Comparison of ENCODE assay signal across 9 mouse cellular contexts in the genomic region with DNA sequence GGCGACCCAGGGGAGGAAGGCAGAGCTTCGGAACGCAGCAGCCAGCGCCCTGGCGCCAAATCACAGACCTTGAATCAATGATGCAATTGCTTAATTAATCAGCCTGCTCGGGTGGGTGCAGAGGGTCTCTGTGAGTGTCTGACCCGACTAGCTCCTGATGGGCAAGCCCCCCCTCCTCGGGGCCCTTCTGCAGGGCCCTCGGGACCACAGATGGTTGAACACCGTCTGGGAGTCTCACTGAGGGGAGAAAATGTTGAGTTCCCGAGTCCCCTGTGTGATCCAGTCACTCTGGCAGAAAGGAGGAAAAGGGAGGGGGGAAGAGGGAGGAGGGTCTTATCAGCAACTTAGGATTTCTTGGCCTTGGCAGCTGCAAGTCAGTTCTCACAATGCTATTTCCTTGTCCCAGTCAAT.
A peak's percentile ranks its signal among the peaks of the same experiment; 100 is the strongest.
DNase-seq lines count a peak whose midpoint lies in the region; ATAC-seq lines count a peak whose summit lies in the region.
"Had no signal": no experiment of that assay in that cellular context is flagged by ENCODE, and none has a peak within 500 bp of the region (broad histone marks: within the 10 kb centered on the region; RNA-seq: fewer than 3 reads in every experiment).

No protein-coding gene starts in this region.

- peaks cover 74% of the 10 kb centered on the region for H3K4me1 ChIP-seq in kidney, embryonic 16.5 days (ENCODE audit: insufficient read depth, low read length)
- H3K4me1 ChIP-seq in heart, embryonic 10.5 days = peaks cover 77% of the 10 kb centered on the region

- peak overlapping the region; percentile 9; the same call in 1 of the 2 replicates for H3K4me3 ChIP-seq in kidney, embryonic 16.5 days (ENCODE audit: low read length)
- H3K4me3 ChIP-seq in heart, embryonic 10.5 days = peak overlapping the region; percentile 27; the same call in 1 of the 2 replicates
- H3K4me3 ChIP-seq: liver, embryonic 13.5 days had no signal

- no peaks in the 10 kb centered on the region for H3K9me3 ChIP-seq in kidney, embryonic 16.5 days (ENCODE audit: low read length)
- H3K9me3 ChIP-seq in heart, embryonic 10.5 days = no peaks in the 10 kb centered on the region
- H3K9me3 ChIP-seq: liver, embryonic 13.5 days had no signal

- H3K4me2 ChIP-seq in kidney, embryonic 16.5 days (replicated peaks; ENCODE audit: low read depth, low read length) = peak overlapping the region; percentile 32
- H3K4me2 ChIP-seq: liver, embryonic 13.5 days had no signal

- DNase-seq in kidney, postnatal 36 days = no peak
- no peak for DNase-seq in heart, embryonic 10.5 days (ENCODE audit: low spot score)
- peak; percentile 50 for DNase-seq in kidney, postnatal 14 days
- peak; percentile 64 for DNase-seq in retina, embryonic 14.5 days (ENCODE audit: low spot score)
- DNase-seq in left cerebral cortex, adult 11 months (ENCODE audit: low spot score) = no peak
- no peak for DNase-seq in frontal cortex, postnatal 25 days (ENCODE audit: low spot score in 2 of 2)
- DNase-seq in thymus, adult 18-20 months = no peak
- DNase-seq: liver, embryonic 13.5 days had no signal

- no peaks in the 10 kb centered on the region for H3K36me3 ChIP-seq in kidney, embryonic 16.5 days (ENCODE audit: insufficient read depth, low read length)
- H3K36me3 ChIP-seq in heart, embryonic 10.5 days = no peaks in the 10 kb centered on the region
- H3K36me3 ChIP-seq: liver, embryonic 13.5 days had no signal

- peak overlapping the region; percentile 63 for H3K27ac ChIP-seq in kidney, embryonic 16.5 days (ENCODE audit: low read length)
- peak overlapping the region; percentile 80 for H3K27ac ChIP-seq in heart, embryonic 10.5 days
- H3K27ac ChIP-seq: liver, embryonic 13.5 days had no signal

- no peaks in the 10 kb centered on the region for H3K27me3 ChIP-seq in kidney, embryonic 16.5 days (ENCODE audit: insufficient read depth, low read length)
- H3K27me3 ChIP-seq in heart, embryonic 10.5 days (ENCODE audit: insufficient read depth, poor library complexity, severe bottlenecking) = no peaks in the 10 kb centered on the region
- H3K27me3 ChIP-seq: liver, embryonic 13.5 days had no signal

- ATAC-seq in kidney, embryonic 16.5 days (ENCODE audit: low FRiP score, low TSS enrichment) = peak; percentile 5; the same call in 1 of the 2 replicates

- WGBS in kidney, embryonic 16.5 days = 8% methylated on average over 11 of the region's 11 CpGs
- 5% methylated on average over 11 of the region's 11 CpGs for WGBS in heart, embryonic 10.5 days

- H3K9ac ChIP-seq in kidney, embryonic 16.5 days (replicated peaks; ENCODE audit: low read length) = peak overlapping the region; percentile 46; the same call in 1 of the 2 replicates
- H3K9ac ChIP-seq: liver, embryonic 13.5 days had no signal

Comparison
In these comparisons a context has a peak if more than half of its experiments do, and no peak if none do; other contexts are left out.
1. DNase-seq: peak in kidney, postnatal 14 days (single experiment) and retina, embryonic 14.5 days (single experiment); none in kidney, postnatal 36 days (0 of 2), heart, embryonic 10.5 days (single experiment), left cerebral cortex, adult 11 months (single experiment), frontal cortex, postnatal 25 days (0 of 2) and thymus, adult 18-20 months (0 of 2).